Mouse (Mus musculus): ENCODE measurements around the gene Clstn3. TPM values are rescaled to one million over a fixed set of nuclear protein-coding genes. Genes with fewer than 3 reads are reported as not detected.

Gene Clstn3
- polyA plus RNA-seq, 1 experiment from 2014 or later = 2.0 TPM

GRCm38 (mm10) chr6:124446459-124446858, 18.1 kb downstream of the Clstn3 start:
- 95% methylated on average over 9 of the region's 9 CpGs for WGBS
- Histone ChIP-seq H3K4me1 (replicated peaks; ENCODE audit: control insufficient read depth, insufficient read depth, low read length) (no peaks in the 10 kb centered on the region), H3K9ac (ENCODE audit: low read length) (no peak overlapping the region), H3K27ac (ENCODE audit: low read length) (no peak overlapping the region), H3K27me3 (ENCODE audit: control insufficient read depth, insufficient read depth, low read depth, low read length) (no peaks in the 10 kb centered on the region), H3K4me2 (ENCODE audit: low read depth, low read length) (no peak overlapping the region), H3K4me3 (ENCODE audit: low read length) (no peak overlapping the region), H3K36me3 (ENCODE audit: control insufficient read depth, insufficient read depth, low read length) (no peaks in the 10 kb centered on the region), H3K9me3 (ENCODE audit: control insufficient read depth, low read length) (no peaks in the 10 kb centered on the region)
- no peak for ATAC-seq (ENCODE audit: low read depth)

DNA sequence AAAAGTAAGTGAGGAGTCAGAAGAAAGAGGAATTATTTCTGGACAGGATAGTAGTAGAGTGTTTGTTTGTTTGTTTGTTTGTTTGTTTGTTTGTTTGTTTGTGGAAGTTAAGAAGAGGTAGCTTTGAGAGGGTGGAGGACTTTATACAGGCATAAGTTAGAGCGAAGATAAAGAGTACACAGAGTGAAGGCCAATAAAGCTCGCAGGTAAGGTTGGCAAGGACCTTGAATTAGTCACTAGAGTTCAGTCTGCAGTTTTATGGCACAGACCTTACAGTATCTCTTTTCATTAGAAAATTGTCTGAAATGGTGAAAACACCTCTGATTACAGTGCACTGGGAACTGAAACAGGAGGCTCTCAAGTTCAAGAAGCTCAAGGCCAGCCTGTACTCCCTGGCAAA, 18.6 kb downstream of the Clstn3 start:
- H3K27ac ChIP-seq (ENCODE audit: low read length) = no peak overlapping the region
- no peaks in the 10 kb centered on the region for H3K27me3 ChIP-seq (ENCODE audit: control insufficient read depth, insufficient read depth, low read depth, low read length)
- no peak overlapping the region for H3K9ac ChIP-seq (ENCODE audit: low read length)
- no peak overlapping the region for H3K4me2 ChIP-seq (ENCODE audit: low read depth, low read length)
- WGBS = 91% methylated on average over 2 of the region's 2 CpGs
- H3K4me3 ChIP-seq (ENCODE audit: low read length) = no peak overlapping the region
- H3K4me1 ChIP-seq (replicated peaks; ENCODE audit: control insufficient read depth, insufficient read depth, low read length) = no peaks in the 10 kb centered on the region
- ATAC-seq (ENCODE audit: low read depth) = no peak
- no peaks in the 10 kb centered on the region for H3K9me3 ChIP-seq (ENCODE audit: control insufficient read depth, low read length)
- no peaks in the 10 kb centered on the region for H3K36me3 ChIP-seq (ENCODE audit: control insufficient read depth, insufficient read depth, low read length)

GRCm38 (mm10) chr6:124443338-124443737, 21.3 kb downstream of the Clstn3 start:
- H3K4me1 ChIP-seq (replicated peaks; ENCODE audit: control insufficient read depth, insufficient read depth, low read length) = no peaks in the 10 kb centered on the region
- WGBS = 79% methylated on average over 2 of the region's 2 CpGs
- no peak overlapping the region for H3K9ac ChIP-seq (ENCODE audit: low read length)
- H3K27ac ChIP-seq (ENCODE audit: low read length) = no peak overlapping the region
- ATAC-seq (ENCODE audit: low read depth) = no peak
- H3K4me3 ChIP-seq (ENCODE audit: low read length) = no peak overlapping the region
- H3K4me2 ChIP-seq (ENCODE audit: low read depth, low read length) = no peak overlapping the region
- no peaks in the 10 kb centered on the region for H3K36me3 ChIP-seq (ENCODE audit: control insufficient read depth, insufficient read depth, low read length)
- H3K9me3 ChIP-seq (ENCODE audit: control insufficient read depth, low read length) = no peaks in the 10 kb centered on the region
- H3K27me3 ChIP-seq (ENCODE audit: control insufficient read depth, insufficient read depth, low read depth, low read length) = no peaks in the 10 kb centered on the region

GRCm38 (mm10) chr6:124436245-124436644, 28.3 kb downstream of the Clstn3 start:
- Histone ChIP-seq H3K36me3 (ENCODE audit: control insufficient read depth, insufficient read depth, low read length) (no peaks in the 10 kb centered on the region), H3K27me3 (ENCODE audit: control insufficient read depth, insufficient read depth, low read depth, low read length) (no peaks in the 10 kb centered on the region), H3K4me2 (ENCODE audit: low read depth, low read length) (no peak overlapping the region), H3K27ac (ENCODE audit: low read length) (no peak overlapping the region), H3K4me3 (ENCODE audit: low read length) (no peak overlapping the region), H3K9me3 (ENCODE audit: control insufficient read depth, low read length) (no peaks in the 10 kb centered on the region), H3K9ac (ENCODE audit: low read length) (no peak overlapping the region), H3K4me1 (replicated peaks; ENCODE audit: control insufficient read depth, insufficient read depth, low read length) (no peaks in the 10 kb centered on the region)
- no peak for ATAC-seq (ENCODE audit: low read depth)
- WGBS = 73% methylated on average over 7 of the region's 7 CpGs

DNA sequence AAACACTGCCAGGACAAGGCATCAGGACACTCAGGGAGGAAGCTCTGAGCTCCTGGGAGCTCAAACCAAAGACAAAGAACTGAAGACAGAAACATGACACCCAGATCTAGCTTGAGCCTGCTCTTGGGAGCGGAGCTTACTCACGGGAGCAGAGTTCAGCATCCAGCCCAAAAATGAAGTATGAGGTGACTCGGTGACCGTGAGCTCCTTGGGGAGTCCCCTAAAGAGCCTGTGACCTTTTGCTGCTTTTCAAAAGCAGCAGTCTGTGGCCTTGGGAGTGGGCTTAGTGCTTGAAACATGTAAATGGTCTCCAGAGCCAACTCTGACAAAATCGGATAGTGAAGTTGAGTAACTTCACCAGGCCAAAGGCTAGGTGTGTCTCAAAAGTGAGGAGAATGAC, 29.4 kb downstream of the Clstn3 start:
- Histone ChIP-seq H3K9ac (ENCODE audit: low read length) (no peak overlapping the region), H3K4me1 (replicated peaks; ENCODE audit: control insufficient read depth, insufficient read depth, low read length) (no peaks in the 10 kb centered on the region), H3K9me3 (ENCODE audit: control insufficient read depth, low read length) (no peaks in the 10 kb centered on the region), H3K4me3 (ENCODE audit: low read length) (no peak overlapping the region), H3K27ac (ENCODE audit: low read length) (no peak overlapping the region), H3K4me2 (ENCODE audit: low read depth, low read length) (no peak overlapping the region), H3K27me3 (ENCODE audit: control insufficient read depth, insufficient read depth, low read depth, low read length) (no peaks in the 10 kb centered on the region), H3K36me3 (ENCODE audit: control insufficient read depth, insufficient read depth, low read length) (no peaks in the 10 kb centered on the region)
- 46% methylated on average over 5 of the region's 5 CpGs for WGBS
- no peak for ATAC-seq (ENCODE audit: low read depth)

- no peak overlapping the region for H3K9ac ChIP-seq (ENCODE audit: low read length)
- no peaks in the 10 kb centered on the region for H3K27me3 ChIP-seq (ENCODE audit: control insufficient read depth, insufficient read depth, low read depth, low read length)
- H3K4me1 ChIP-seq (replicated peaks; ENCODE audit: control insufficient read depth, insufficient read depth, low read length) = no peaks in the 10 kb centered on the region
- no peaks in the 10 kb centered on the region for H3K36me3 ChIP-seq (ENCODE audit: control insufficient read depth, insufficient read depth, low read length)
- no peak for ATAC-seq (ENCODE audit: low read depth)
- no peak overlapping the region for H3K4me3 ChIP-seq (ENCODE audit: low read length)
- WGBS = 82% methylated on average over 8 of the region's 8 CpGs
- H3K4me2 ChIP-seq (ENCODE audit: low read depth, low read length) = no peak overlapping the region
- no peaks in the 10 kb centered on the region for H3K9me3 ChIP-seq (ENCODE audit: control insufficient read depth, low read length)
- H3K27ac ChIP-seq (ENCODE audit: low read length) = no peak overlapping the region
Observed at GRCm38 (mm10) chr6:124433688-124434324, 30.8 kb downstream of the Clstn3 start.

DNA sequence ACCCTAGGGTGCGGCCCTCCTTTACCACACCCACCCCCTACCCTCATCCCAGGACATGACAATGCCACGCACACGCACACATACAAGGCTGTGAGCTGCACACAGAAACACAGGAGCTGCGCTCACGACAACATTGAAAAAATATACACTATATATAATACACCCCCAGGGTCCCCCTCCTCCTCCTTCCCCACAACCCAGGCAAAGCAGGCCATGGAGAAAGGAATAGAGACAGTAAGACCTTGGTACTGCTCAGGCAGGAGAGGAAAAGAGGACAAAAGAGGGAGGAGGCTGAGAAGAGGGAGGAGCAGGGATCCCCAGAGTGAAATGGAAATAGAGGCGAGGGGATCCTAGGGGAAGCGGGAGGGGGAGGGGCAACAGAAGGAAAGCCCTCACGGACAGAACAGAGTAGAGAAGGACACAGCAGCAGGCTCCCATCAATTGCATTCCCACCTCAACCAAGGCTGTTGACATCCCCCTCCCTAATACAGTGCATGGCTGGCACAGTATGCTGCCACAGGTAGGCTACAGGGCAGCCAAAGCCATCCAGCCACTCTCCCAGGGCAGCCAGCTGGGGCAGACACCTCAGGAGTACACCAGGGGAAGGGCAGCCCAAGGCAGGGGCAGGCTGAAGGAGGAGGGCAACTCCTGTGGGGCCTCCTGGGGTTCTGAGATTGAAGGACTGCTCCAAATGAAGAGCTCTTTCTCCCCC, 33.7 kb downstream of the Clstn3 start:
- H3K4me3 ChIP-seq (ENCODE audit: low read length) = no peak overlapping the region
- H3K9me3 ChIP-seq (ENCODE audit: control insufficient read depth, low read length) = no peaks in the 10 kb centered on the region
- 56% methylated on average over 8 of the region's 8 CpGs for WGBS
- H3K4me2 ChIP-seq (ENCODE audit: low read depth, low read length) = no peak overlapping the region
- H3K27me3 ChIP-seq (ENCODE audit: control insufficient read depth, insufficient read depth, low read depth, low read length) = no peaks in the 10 kb centered on the region
- no peak overlapping the region for H3K9ac ChIP-seq (ENCODE audit: low read length)
- H3K36me3 ChIP-seq (ENCODE audit: control insufficient read depth, insufficient read depth, low read length) = no peaks in the 10 kb centered on the region
- H3K4me1 ChIP-seq (replicated peaks; ENCODE audit: control insufficient read depth, insufficient read depth, low read length) = no peaks in the 10 kb centered on the region
- ATAC-seq (ENCODE audit: low read depth) = no peak
- H3K27ac ChIP-seq (ENCODE audit: low read length) = no peak overlapping the region

- H3K9ac ChIP-seq (ENCODE audit: low read length) = no peak overlapping the region
- whole genome bisulfite sequencing = 71% methylated on average over 3 of the region's 3 CpGs
- no peak overlapping the region for H3K27ac ChIP-seq (ENCODE audit: low read length)
- no peak for ATAC-seq (ENCODE audit: low read depth)
- H3K9me3 ChIP-seq (ENCODE audit: control insufficient read depth, low read length) = no peaks in the 10 kb centered on the region
- H3K27me3 ChIP-seq (ENCODE audit: control insufficient read depth, insufficient read depth, low read depth, low read length) = no peaks in the 10 kb centered on the region
- no peak overlapping the region for H3K4me2 ChIP-seq (ENCODE audit: low read depth, low read length)
- H3K4me3 ChIP-seq (ENCODE audit: low read length) = no peak overlapping the region
- H3K36me3 ChIP-seq (ENCODE audit: control insufficient read depth, insufficient read depth, low read length) = no peaks in the 10 kb centered on the region
- no peaks in the 10 kb centered on the region for H3K4me1 ChIP-seq (replicated peaks; ENCODE audit: control insufficient read depth, insufficient read depth, low read length)
Observed at GRCm38 (mm10) chr6:124430379-124430778, 34.2 kb downstream of the Clstn3 start.

DNA sequence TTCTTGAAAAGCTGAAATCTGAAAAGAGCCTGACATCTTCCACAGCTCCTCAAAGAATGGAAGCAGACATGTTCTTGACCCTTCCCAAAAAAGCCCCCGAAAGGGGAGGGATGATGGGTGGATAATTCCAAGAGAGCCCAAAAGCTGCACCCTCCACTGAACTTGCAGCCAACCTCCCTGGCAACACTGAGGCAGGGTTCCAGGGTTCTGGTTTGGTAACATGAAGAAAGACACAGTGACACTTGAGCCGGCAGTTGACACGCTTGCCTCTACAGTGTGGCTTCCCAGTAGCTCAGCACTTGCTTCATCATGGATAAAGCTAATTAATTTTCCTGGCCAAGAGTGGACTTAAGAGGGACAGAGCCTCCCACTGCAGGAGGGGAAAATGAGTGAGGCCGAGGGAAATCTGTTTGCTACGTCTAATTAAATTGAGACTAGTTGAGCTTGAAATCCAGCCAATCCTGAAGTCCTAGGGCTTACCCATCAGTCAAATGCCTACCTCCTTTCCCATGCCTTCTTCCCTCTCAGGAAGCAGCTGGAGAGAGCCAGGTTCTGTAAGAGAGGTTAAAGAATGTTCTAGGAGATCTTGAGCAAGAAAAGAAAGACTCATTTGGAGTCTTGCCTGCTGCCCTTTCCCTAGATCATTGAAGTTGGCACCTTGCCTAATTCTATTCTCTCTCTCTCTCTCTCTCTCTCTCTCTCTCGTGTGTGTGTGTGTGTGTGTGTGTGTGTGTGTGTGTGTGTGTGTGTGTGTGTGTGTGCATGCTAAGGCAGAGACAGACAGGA, 36.6 kb downstream of the Clstn3 start:
- ATAC-seq (ENCODE audit: low read depth) = no peak
- Histone ChIP-seq H3K27ac (ENCODE audit: low read length) (no peak overlapping the region), H3K4me2 (ENCODE audit: low read depth, low read length) (no peak overlapping the region), H3K9me3 (ENCODE audit: control insufficient read depth, low read length) (no peaks in the 10 kb centered on the region), H3K4me1 (replicated peaks; ENCODE audit: control insufficient read depth, insufficient read depth, low read length) (no peaks in the 10 kb centered on the region), H3K9ac (ENCODE audit: low read length) (no peak overlapping the region), H3K4me3 (ENCODE audit: low read length) (no peak overlapping the region), H3K36me3 (ENCODE audit: control insufficient read depth, insufficient read depth, low read length) (no peaks in the 10 kb centered on the region), H3K27me3 (ENCODE audit: control insufficient read depth, insufficient read depth, low read depth, low read length) (no peaks in the 10 kb centered on the region)
- WGBS = 55% methylated on average over 5 of the region's 6 CpGs
